Mouse (Mus musculus) G1E (cell line): ENCODE results near the gene Cntnap4.

ENCODE experiments used
- CTCF ChIP-seq: IDR thresholded peaks from 2 replicates; pipeline ENCODE4 v1.5.1; 2012; ENCODE audit warnings: low read depth, low read length, inconsistent platforms, mixed read lengths
- GATA1 ChIP-seq: IDR thresholded peaks from 2 replicates; pipeline ENCODE4 v1.6.1; 2012; ENCODE audit warnings: borderline replicate concordance, low read length, inconsistent platforms, mixed read lengths
- GATA2 ChIP-seq: IDR thresholded peaks from 2 replicates; pipeline ENCODE4 v1.6.1; 2012; ENCODE audit warnings: low read depth, low read length, inconsistent platforms, borderline replicate concordance
- TAL1 ChIP-seq: conservative IDR thresholded peaks from 2 replicates; pipeline ENCODE4 v1.6.1; 2012; ENCODE audit warnings: low read depth, low read length, inconsistent platforms, mixed read lengths

DNA sequence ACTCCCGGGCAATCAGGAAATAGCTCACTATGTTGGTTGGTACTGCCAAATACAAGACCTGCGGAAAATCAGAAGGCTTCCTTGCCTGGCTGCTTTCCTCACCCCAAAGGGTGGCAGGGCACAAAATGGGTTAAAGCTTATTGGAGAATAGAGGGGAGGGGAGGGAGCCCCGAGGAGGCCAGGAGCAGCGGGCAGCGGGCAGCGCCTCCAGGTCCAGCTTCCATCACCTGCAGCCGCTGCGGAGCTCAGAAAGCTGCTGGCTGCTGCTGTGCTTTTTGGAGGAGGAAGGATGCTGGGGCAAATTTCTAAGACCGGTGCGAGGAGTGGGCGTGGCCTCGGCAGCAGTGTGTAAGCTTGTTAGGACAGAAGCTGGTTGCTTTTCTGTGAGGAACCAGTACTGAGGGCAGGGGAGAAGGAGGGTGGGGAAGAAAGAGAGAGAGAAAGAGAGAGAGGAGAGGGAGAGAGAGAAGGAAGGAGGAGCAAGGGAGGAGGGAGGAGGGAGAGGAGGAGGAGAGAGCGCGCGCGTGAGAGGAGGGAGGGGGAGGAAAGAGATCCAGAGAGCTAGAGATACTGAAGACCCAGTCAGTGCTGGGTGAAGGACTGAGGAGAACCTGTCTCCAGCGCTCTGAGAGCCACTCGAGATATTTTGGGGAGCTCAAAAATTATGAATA, at the start of gene Cntnap4:
- TF ChIP-seq GATA1 (no peak), CTCF (no peak), GATA2 (no peak), TAL1 (no peak)
